Mouse (Mus musculus) lung, adult 2 months (tissue): ENCODE measurements around the gene Slc4a7.

Experiments
- CTCF ChIP-seq: fragments of 200-500 bp; IDR thresholded peaks from 2 replicates; pipeline ENCODE4 v1.5.1; 2011; ENCODE audit warnings: mild to moderate bottlenecking, low read length, control low read depth; ENCODE audit not compliant: insufficient read depth
- POLR2A ChIP-seq: fragments of 200-500 bp; IDR thresholded peaks from 2 replicates; pipeline ENCODE4 v1.6.1; 2011; ENCODE audit warnings: low read depth, mild to moderate bottlenecking, control low read depth, low read length, borderline replicate concordance; ENCODE audit errors: extremely low read depth

DNA sequence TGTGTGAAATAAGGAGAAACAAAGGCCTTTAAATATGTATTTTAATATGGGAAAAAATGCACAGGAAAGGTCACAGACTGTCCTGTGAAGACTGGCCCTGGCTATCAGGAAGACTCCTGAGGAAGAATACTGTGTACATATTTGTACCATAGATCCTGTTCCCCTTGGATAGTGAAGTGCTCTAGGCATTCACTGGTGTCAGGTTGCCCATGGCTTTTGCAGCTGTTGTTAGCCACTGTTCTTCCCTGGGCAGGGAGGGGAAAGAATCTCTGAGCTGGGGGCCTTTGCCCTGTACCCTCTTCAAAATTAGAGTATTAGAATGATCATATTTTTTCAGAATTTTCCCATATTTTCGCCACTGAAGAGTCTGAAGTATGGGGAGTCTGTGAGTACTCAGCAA, 131.4 kb downstream of the Slc4a7 start:
- TF ChIP-seq POLR2A (no peak), CTCF (no peak)
